Mouse (Mus musculus): ENCODE measurements at regions not wholly inside any gene's neighbourhood (a gene's known extent, or its start where the extent isn't known, plus 50 kb on each side); places are given as distances from the start of the nearest gene placed in this dataset.

- Histone ChIP-seq H3K27me3 (replicated peaks; ENCODE audit: control insufficient read depth, insufficient read depth, low read length) (peaks cover 61% of the 10 kb centered on the region), H3K4me2 (no peak overlapping the region)
- 61% methylated on average over 5 of the region's 5 CpGs for WGBS
Observed at GRCm38 (mm10) chr13:45235236-45235635, 154.3 kb upstream of the Mylip start.

DNA sequence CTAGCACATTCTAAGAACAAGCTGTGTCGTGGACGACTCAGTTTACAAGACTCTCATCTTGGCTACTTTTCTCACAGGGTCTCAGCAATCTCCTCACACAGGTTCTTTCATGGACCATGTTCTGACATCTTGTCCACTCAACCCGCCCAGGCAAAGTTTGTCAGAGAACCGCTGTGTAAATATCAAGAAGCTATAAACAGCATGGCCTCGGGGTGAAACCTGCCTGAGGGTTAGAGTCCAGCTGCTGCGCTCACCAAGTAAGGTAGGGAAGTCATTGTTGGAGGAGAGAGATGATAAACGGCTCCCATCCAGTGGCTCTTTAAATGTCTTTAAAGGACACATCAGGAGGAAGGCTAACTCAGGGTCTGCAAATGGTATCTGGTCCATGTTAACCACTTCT, 151.3 kb upstream of the Mylip start:
- H3K9ac ChIP-seq (ENCODE audit: low read depth, low read length) = no peak overlapping the region
- H3K27ac ChIP-seq (ENCODE audit: low read depth, low read length) = no peak overlapping the region
- no peak for ATAC-seq (replicated peaks; ENCODE audit: low FRiP score)
- H3K4me3 ChIP-seq (ENCODE audit: low read depth, low read length) = no peak overlapping the region
- 75% methylated on average over 7 of the region's 7 CpGs for WGBS
- H3K36me3 ChIP-seq (ENCODE audit: control insufficient read depth, insufficient read depth, low read length) = no peaks in the 10 kb centered on the region
- no peaks in the 10 kb centered on the region for H3K9me3 ChIP-seq (ENCODE audit: control insufficient read depth, low read length)
- no peak for DNase-seq (ENCODE audit: low spot score)
- H3K4me1 ChIP-seq (replicated peaks; ENCODE audit: control insufficient read depth, insufficient read depth, low read length) = no peaks in the 10 kb centered on the region
- no peak overlapping the region for H3K4me2 ChIP-seq
- peaks cover 61% of the 10 kb centered on the region for H3K27me3 ChIP-seq (replicated peaks; ENCODE audit: control insufficient read depth, insufficient read depth, low read length)

More at GRCm38 (mm10) chr13:45235236-45235635, 154.3 kb upstream of the Mylip start:
- Histone ChIP-seq H3K9me3 (ENCODE audit: control insufficient read depth, low read length) (no peaks in the 10 kb centered on the region), H3K9ac (ENCODE audit: low read depth, low read length) (no peak overlapping the region), H3K27ac (ENCODE audit: low read depth, low read length) (no peak overlapping the region), H3K4me1 (replicated peaks; ENCODE audit: control insufficient read depth, insufficient read depth, low read length) (no peaks in the 10 kb centered on the region), H3K36me3 (ENCODE audit: control insufficient read depth, insufficient read depth, low read length) (no peaks in the 10 kb centered on the region), H3K4me3 (ENCODE audit: low read depth, low read length) (no peak overlapping the region)
- no peak for DNase-seq (ENCODE audit: low spot score)
- no peak for ATAC-seq (replicated peaks; ENCODE audit: low FRiP score)

GRCm38 (mm10) chr13:45239153-45239552, 150.4 kb upstream of the Mylip start:
- H3K9me3 ChIP-seq (ENCODE audit: control insufficient read depth, low read length) = no peaks in the 10 kb centered on the region
- no peak for DNase-seq (ENCODE audit: low spot score)
- H3K4me1 ChIP-seq (replicated peaks; ENCODE audit: control insufficient read depth, insufficient read depth, low read length) = no peaks in the 10 kb centered on the region
- H3K27ac ChIP-seq (ENCODE audit: low read depth, low read length) = no peak overlapping the region
- WGBS = 78% methylated on average over 9 of the region's 9 CpGs
- no peak overlapping the region for H3K4me3 ChIP-seq (ENCODE audit: low read depth, low read length)
- ATAC-seq (replicated peaks; ENCODE audit: low FRiP score) = no peak
- H3K4me2 ChIP-seq = no peak overlapping the region
- no peaks in the 10 kb centered on the region for H3K36me3 ChIP-seq (ENCODE audit: control insufficient read depth, insufficient read depth, low read length)
- H3K9ac ChIP-seq (ENCODE audit: low read depth, low read length) = no peak overlapping the region
- peaks cover 57% of the 10 kb centered on the region for H3K27me3 ChIP-seq (replicated peaks; ENCODE audit: control insufficient read depth, insufficient read depth, low read length)

DNA sequence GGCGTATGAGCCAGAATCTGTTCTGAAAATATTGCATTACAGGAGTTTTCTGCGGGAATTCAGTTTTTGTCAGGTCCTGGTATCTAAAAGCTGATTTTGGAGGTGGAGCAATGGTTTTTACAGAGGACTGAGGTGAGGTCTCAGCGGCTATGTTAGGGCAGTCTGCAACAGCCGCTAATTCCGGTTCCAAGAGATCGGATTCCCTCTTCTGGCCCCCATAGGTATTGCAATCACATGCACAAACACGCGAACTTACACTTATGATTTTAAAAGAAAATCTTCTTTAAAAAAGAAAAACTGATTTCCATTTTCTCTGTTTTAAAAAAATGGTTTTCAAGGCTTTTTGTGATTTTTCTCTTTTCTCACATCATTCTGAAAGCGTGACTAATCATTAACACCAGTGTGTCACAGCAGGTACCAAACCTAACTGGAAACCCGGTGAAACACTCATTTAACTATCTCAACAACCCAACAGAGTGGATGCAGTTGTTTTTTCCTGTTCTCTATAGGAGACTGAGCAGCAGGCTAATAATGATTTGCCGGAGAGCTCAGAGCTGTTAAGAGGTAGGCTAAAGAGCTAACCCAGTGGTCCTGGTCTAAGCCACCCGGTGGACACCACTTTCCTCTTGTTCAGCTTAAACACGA, 149.4 kb upstream of the Mylip start:
- Histone ChIP-seq H3K27me3 (replicated peaks; ENCODE audit: control insufficient read depth, insufficient read depth, low read length) (peaks cover 57% of the 10 kb centered on the region), H3K9me3 (ENCODE audit: control insufficient read depth, low read length) (no peaks in the 10 kb centered on the region), H3K36me3 (ENCODE audit: control insufficient read depth, insufficient read depth, low read length) (no peaks in the 10 kb centered on the region), H3K4me2 (no peak overlapping the region), H3K27ac (ENCODE audit: low read depth, low read length) (no peak overlapping the region), H3K9ac (ENCODE audit: low read depth, low read length) (no peak overlapping the region), H3K4me3 (ENCODE audit: low read depth, low read length) (no peak overlapping the region), H3K4me1 (replicated peaks; ENCODE audit: control insufficient read depth, insufficient read depth, low read length) (no peaks in the 10 kb centered on the region)
- DNase-seq (ENCODE audit: low spot score) (no peak), ATAC-seq (replicated peaks; ENCODE audit: low FRiP score) (no peak)
- 78% methylated on average over 13 of the region's 13 CpGs for WGBS

- 76% methylated on average over 3 of the region's 3 CpGs for WGBS
- Histone ChIP-seq H3K36me3 (ENCODE audit: control insufficient read depth, insufficient read depth, low read length) (no peaks in the 10 kb centered on the region), H3K9ac (ENCODE audit: low read depth, low read length) (no peak overlapping the region), H3K4me2 (no peak overlapping the region), H3K4me1 (replicated peaks; ENCODE audit: control insufficient read depth, insufficient read depth, low read length) (no peaks in the 10 kb centered on the region), H3K9me3 (ENCODE audit: control insufficient read depth, low read length) (no peaks in the 10 kb centered on the region), H3K27me3 (replicated peaks; ENCODE audit: control insufficient read depth, insufficient read depth, low read length) (peaks cover 51% of the 10 kb centered on the region), H3K27ac (ENCODE audit: low read depth, low read length) (no peak overlapping the region), H3K4me3 (ENCODE audit: low read depth, low read length) (no peak overlapping the region)
- no peak for DNase-seq (ENCODE audit: low spot score)
- no peak for ATAC-seq (replicated peaks; ENCODE audit: low FRiP score)
Observed at GRCm38 (mm10) chr13:45242261-45242660, 147.3 kb upstream of the Mylip start.

DNA sequence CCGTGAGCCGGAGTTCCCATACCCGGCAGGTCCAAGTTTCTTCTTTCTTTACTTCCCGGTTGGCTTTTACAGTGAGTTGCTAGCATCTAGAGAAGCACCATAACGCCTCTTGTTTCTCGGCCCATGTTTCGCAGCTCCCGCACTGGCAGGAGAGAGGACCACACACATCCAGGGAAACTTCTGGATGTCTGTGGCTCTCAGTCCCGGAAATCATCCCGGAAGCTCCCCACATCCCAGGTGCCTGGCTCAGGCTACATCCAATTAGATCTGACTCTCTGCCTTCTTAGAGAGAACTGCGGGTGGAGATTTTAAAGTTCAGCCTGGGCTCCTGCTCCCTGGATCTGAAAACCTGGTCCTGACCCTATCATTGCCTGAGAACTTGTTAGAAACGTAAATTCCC, 146.8 kb upstream of the Mylip start:
- Histone ChIP-seq H3K9ac (ENCODE audit: low read depth, low read length) (no peak overlapping the region), H3K4me3 (ENCODE audit: low read depth, low read length) (no peak overlapping the region), H3K4me2 (no peak overlapping the region), H3K4me1 (replicated peaks; ENCODE audit: control insufficient read depth, insufficient read depth, low read length) (no peaks in the 10 kb centered on the region), H3K9me3 (ENCODE audit: control insufficient read depth, low read length) (no peaks in the 10 kb centered on the region), H3K36me3 (ENCODE audit: control insufficient read depth, insufficient read depth, low read length) (no peaks in the 10 kb centered on the region), H3K27ac (ENCODE audit: low read depth, low read length) (no peak overlapping the region), H3K27me3 (replicated peaks; ENCODE audit: control insufficient read depth, insufficient read depth, low read length) (peaks cover 50% of the 10 kb centered on the region)
- WGBS = 80% methylated on average over 12 of the region's 12 CpGs
- no peak for ATAC-seq (replicated peaks; ENCODE audit: low FRiP score)
- DNase-seq (ENCODE audit: low spot score) = no peak

DNA sequence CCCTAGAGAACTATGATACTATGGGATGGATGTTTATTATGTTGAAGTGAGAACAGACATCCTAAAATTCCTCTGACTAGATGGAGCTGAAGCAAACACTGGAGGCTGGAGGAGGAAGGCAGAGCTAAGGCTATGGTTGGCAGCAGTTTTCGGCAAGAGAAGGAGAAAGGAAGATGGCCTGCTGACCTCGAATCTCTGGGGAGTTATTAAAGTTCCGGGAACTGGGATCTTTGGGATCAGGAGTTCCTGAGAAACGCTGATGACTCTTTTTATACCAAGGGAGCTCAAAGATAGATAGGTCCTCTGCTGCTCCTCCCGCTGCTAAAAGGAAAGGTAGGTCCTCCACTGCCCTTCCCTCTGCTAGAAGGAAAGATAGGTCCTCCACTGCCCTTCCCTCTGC, 143.9 kb upstream of the Mylip start:
- H3K9ac ChIP-seq (ENCODE audit: low read depth, low read length) = no peak overlapping the region
- H3K27me3 ChIP-seq (replicated peaks; ENCODE audit: control insufficient read depth, insufficient read depth, low read length) = peaks cover 44% of the 10 kb centered on the region
- 57% methylated on average over 5 of the region's 5 CpGs for WGBS
- ATAC-seq (replicated peaks; ENCODE audit: low FRiP score) (no peak), DNase-seq (ENCODE audit: low spot score) (no peak)
- no peak overlapping the region for H3K4me2 ChIP-seq
- no peak overlapping the region for H3K27ac ChIP-seq (ENCODE audit: low read depth, low read length)
- no peaks in the 10 kb centered on the region for H3K4me1 ChIP-seq (replicated peaks; ENCODE audit: control insufficient read depth, insufficient read depth, low read length)
- no peak overlapping the region for H3K4me3 ChIP-seq (ENCODE audit: low read depth, low read length)
- H3K36me3 ChIP-seq (ENCODE audit: control insufficient read depth, insufficient read depth, low read length) = no peaks in the 10 kb centered on the region
- no peaks in the 10 kb centered on the region for H3K9me3 ChIP-seq (ENCODE audit: control insufficient read depth, low read length)

DNA sequence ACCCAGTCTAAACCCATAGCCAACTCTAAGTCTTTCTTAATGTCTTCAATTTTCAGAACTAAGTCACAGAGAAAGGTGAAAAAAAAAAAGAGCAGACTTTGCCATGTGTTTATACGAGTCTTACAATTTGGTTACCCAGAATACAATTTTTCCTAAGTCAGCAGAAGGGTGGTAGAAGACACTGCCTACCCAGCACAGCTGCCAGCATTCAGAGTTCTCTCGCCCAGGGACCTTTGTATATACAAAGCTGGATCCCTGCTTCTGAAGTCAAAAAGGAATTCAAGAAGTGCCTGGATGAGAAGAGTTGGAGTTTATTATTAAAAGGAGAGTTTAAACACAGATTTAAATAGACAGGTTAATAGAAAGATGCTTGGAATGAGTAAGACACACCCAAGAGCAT, 143.2 kb upstream of the Mylip start:
- H3K4me3 ChIP-seq (ENCODE audit: low read depth, low read length) = no peak overlapping the region
- no peak for DNase-seq (ENCODE audit: low spot score)
- no peaks in the 10 kb centered on the region for H3K9me3 ChIP-seq (ENCODE audit: control insufficient read depth, low read length)
- WGBS = 66% methylated on average over 2 of the region's 2 CpGs
- no peak overlapping the region for H3K4me2 ChIP-seq
- H3K4me1 ChIP-seq (replicated peaks; ENCODE audit: control insufficient read depth, insufficient read depth, low read length) = no peaks in the 10 kb centered on the region
- H3K36me3 ChIP-seq (ENCODE audit: control insufficient read depth, insufficient read depth, low read length) = no peaks in the 10 kb centered on the region
- peaks cover 41% of the 10 kb centered on the region for H3K27me3 ChIP-seq (replicated peaks; ENCODE audit: control insufficient read depth, insufficient read depth, low read length)
- no peak for ATAC-seq (replicated peaks; ENCODE audit: low FRiP score)
- H3K27ac ChIP-seq (ENCODE audit: low read depth, low read length) = no peak overlapping the region
- H3K9ac ChIP-seq (ENCODE audit: low read depth, low read length) = no peak overlapping the region

DNA sequence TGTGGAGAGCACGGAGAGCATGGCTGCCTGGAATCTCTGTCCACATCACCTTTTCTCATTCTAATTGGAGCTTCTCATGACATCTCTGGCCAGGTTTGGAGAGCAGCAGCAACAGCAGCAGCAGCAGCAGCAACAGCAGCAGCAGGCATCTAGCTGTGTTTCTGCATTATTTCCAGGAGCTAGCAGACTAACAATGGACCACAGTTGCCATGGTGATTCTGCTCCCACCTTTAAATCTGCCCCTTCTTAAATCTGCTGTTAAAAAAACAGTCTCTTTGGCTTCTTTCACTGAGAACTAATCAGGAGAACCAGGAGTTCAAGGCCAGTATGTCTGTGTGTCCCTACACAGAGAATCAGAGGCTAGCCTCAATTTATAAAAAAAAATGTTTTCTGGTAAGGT, 139.5 kb upstream of the Mylip start:
- H3K9ac ChIP-seq (ENCODE audit: low read depth, low read length) = no peak overlapping the region
- no peaks in the 10 kb centered on the region for H3K4me1 ChIP-seq (replicated peaks; ENCODE audit: control insufficient read depth, insufficient read depth, low read length)
- ATAC-seq (replicated peaks; ENCODE audit: low FRiP score) (no peak), DNase-seq (ENCODE audit: low spot score) (no peak)
- H3K27ac ChIP-seq (ENCODE audit: low read depth, low read length) = no peak overlapping the region
- H3K27me3 ChIP-seq (replicated peaks; ENCODE audit: control insufficient read depth, insufficient read depth, low read length) = peaks cover 38% of the 10 kb centered on the region
- no peak overlapping the region for H3K4me3 ChIP-seq (ENCODE audit: low read depth, low read length)
- H3K36me3 ChIP-seq (ENCODE audit: control insufficient read depth, insufficient read depth, low read length) = no peaks in the 10 kb centered on the region
- no peak overlapping the region for H3K4me2 ChIP-seq
- H3K9me3 ChIP-seq (ENCODE audit: control insufficient read depth, low read length) = no peaks in the 10 kb centered on the region
- WGBS = 52% methylated on average over 1 of the region's 1 CpGs
